Mouse (Mus musculus) olfactory bulb, adult 2 months (tissue): Measurements from ENCODE around the gene Sirt5.

ENCODE experiments used
- CTCF ChIP-seq: fragments of 200-500 bp; IDR thresholded peaks from 2 replicates; pipeline ENCODE4 v1.5.1; 2012; ENCODE audit warnings: low read depth, mild to moderate bottlenecking, low read length, moderate library complexity; ENCODE audit not compliant: insufficient read depth
- POLR2A ChIP-seq: fragments of 200-500 bp; IDR thresholded peaks from 2 replicates; pipeline ENCODE4 v1.6.1; 2012; ENCODE audit warnings: mild to moderate bottlenecking, low read depth, low read length, moderate library complexity; ENCODE audit not compliant: insufficient read depth

DNA sequence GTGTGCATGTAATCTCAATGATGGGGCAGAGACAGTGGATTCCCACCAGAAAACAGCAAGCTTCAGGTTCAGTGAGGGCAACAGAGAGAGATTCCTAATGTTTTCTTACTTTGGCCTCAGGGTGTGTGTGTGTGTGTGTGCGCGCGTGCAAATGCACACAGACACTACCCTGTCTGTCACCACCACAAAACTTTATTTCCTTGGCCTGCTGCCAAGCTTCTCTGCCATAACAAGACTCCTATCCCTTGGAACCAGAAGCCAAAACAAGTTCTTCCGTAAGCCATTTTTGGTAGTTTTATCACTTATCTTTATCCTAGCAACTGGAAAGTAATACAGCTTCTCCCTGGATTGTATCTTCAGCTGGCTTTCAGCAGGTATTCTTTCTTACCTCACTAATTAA lies 63.1 kb downstream of the Sirt5 start:
- TF ChIP-seq CTCF (no peak), POLR2A (no peak)
